Mouse (Mus musculus): ENCODE measurements around the gene Mtch2.

The Mtch2 gene

GRCm38 (mm10) chr2:90906721-90907120, 59.8 kb downstream of the Mtch2 start:
- DNase-seq (ENCODE audit: low read depth, low spot score) = no peak

GRCm38 (mm10) chr2:90910861-90911260, 63.9 kb downstream of the Mtch2 start:
- no peak for DNase-seq (ENCODE audit: low read depth, low spot score)

GRCm38 (mm10) chr2:90911668-90912067, 64.7 kb downstream of the Mtch2 start:
- no peak for DNase-seq (ENCODE audit: low read depth, low spot score)

- no peak for DNase-seq (ENCODE audit: low read depth, low spot score)
Observed at GRCm38 (mm10) chr2:90913671-90914070, 66.7 kb downstream of the Mtch2 start.

- no peak for DNase-seq (ENCODE audit: low read depth, low spot score)
Observed at GRCm38 (mm10) chr2:90915516-90915915, 68.6 kb downstream of the Mtch2 start.

Data from CD4-positive helper T cell, adult 2 months (primary cell).